Mouse (Mus musculus): ENCODE results near the gene Tmem158. TPM values are rescaled to one million over a fixed set of nuclear protein-coding genes. Genes with fewer than 3 reads are reported as not detected.

The Tmem158 gene
- polyA plus RNA-seq (2012; rRNA removed; ENCODE audit: low replicate concordance): 7.4 and 36.0 TPM in 2 replicates

GRCm38 (mm10) chr9:123260611-123261021, at the start of gene Tmem158:
Tmem158 (minus strand) TSS chr9:123260764.

GRCm38 (mm10) chr9:123215621-123216440, 44.7 kb downstream of the Tmem158 start, which contains the start of gene Cdcp1:
Cdcp1 (minus strand) TSS chr9:123216038.

Other genes starting within 250 kb of the Tmem158 start
- gene Tmem42, start 239.4 kb downstream of the Tmem158 start, polyA plus RNA-seq (2012; rRNA removed; ENCODE audit: low replicate concordance): 15.7 and 18.2 TPM in 2 replicates
- gene Tgm4, start 226.0 kb downstream of the Tmem158 start, polyA plus RNA-seq (2012; rRNA removed; ENCODE audit: low replicate concordance): 0.20 and 0.31 TPM in 2 replicates
- 94.7 and 175 TPM in 2 replicates for gene Zdhhc3, start 147.6 kb downstream of the Tmem158 start, polyA plus RNA-seq (2012; rRNA removed; ENCODE audit: low replicate concordance)
- gene Exosc7, start 147.5 kb downstream of the Tmem158 start, polyA plus RNA-seq (2012; rRNA removed; ENCODE audit: low replicate concordance): 25.1 and 33.1 TPM in 2 replicates
- gene Clec3b, start 109.8 kb downstream of the Tmem158 start, polyA plus RNA-seq (2012; rRNA removed; ENCODE audit: low replicate concordance): 228 and 407 TPM in 2 replicates
- 0.03 and 12.1 TPM in 2 replicates for gene Cdcp1, start 44.7 kb downstream of the Tmem158 start, polyA plus RNA-seq (2012; rRNA removed; ENCODE audit: low replicate concordance)
- gene Lars2, start 106.2 kb upstream of the Tmem158 start, polyA plus RNA-seq (2012; rRNA removed; ENCODE audit: low replicate concordance): 237 and 282 TPM in 2 replicates
- gene Limd1, start 217.9 kb upstream of the Tmem158 start, polyA plus RNA-seq (2012; rRNA removed; ENCODE audit: low replicate concordance): 56.9 and 75.0 TPM in 2 replicates

Measured in subcutaneous adipose tissue, adult 2 months (tissue).